Mouse (Mus musculus): ENCODE measurements at regions not wholly inside any gene's neighbourhood (a gene's known extent, or its start where the extent isn't known, plus 50 kb on each side); places are given as distances from the start of the nearest gene placed in this dataset.

DNA sequence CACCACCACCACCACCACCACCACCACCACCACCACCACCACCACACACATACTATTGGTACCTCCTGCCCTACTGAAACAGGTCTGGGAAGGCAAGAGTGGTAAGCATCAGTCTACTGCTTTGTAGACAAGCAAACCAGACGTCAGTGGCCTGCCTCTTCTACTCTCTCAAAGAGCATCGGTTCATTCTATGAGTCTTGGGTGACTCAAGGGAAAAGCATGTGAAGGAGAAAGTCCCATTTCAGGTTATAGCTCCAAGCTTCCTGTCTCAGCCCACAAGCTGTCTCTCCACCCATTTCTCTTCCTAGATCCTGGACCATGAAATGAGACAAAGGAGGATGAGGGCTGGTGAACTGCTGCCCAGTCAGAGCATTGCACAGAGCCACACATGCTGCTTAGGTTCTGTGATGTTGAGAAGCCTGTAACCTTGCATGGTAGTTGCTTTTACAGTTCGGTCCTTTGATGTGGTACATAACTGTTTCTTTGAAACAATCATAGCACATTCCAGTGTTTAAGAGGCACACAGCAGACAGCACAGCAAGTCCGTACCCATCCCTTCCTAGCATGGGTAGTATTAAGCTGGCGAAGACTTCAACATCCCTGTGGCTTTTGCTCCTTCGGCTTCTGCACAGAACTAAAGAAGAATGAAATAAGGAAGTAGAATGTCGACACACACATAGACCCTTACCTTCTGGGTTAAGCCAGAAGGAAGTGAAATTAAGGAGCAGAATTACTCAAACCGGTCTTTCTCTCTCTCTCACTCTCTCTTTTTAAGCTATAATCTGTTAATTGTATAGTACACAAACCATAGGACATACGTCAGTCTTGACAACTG lies 262.7 kb downstream of the Gm19410 start:
- peaks cover 47% of the 10 kb centered on the region for H3K27me3 ChIP-seq (replicated peaks)
- H3K36me3 ChIP-seq (replicated peaks; ENCODE audit: low read length): no peaks in the 10 kb centered on the region
- peaks cover 4% of the 10 kb centered on the region; the same call in 1 of the 2 replicates for H3K4me1 ChIP-seq
- no peak overlapping the region for H3K4me3 ChIP-seq (replicated peaks)
- TF ChIP-seq GATA1 (IDR thresholded peaks at IDR 0.05; ENCODE audit: borderline replicate concordance, low read length): no peak
- peaks cover 5% of the 10 kb centered on the region; the same call in 1 of the 2 replicates for H3K9me3 ChIP-seq

DNA sequence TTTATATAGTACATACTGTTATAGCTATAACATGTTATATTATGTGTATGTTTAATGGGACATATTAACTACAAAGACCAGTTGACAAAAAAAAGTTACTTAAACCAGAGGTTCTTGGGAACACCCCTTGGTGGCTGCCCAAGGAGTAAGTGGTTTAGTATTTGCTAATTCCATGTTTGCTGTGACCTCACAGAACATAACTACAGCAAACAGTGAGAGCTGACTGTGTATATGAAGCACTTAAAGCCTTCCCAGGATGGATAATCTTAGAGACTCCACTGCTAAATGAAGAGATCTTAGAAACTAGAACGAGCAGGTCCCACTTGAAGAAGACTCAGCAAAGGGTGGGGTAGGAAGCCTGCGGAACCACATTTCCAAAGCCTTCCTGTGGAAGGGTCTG lies 263.9 kb downstream of the Gm19410 start:
- peaks cover 4% of the 10 kb centered on the region; the same call in 1 of the 2 replicates for H3K4me1 ChIP-seq

DNA sequence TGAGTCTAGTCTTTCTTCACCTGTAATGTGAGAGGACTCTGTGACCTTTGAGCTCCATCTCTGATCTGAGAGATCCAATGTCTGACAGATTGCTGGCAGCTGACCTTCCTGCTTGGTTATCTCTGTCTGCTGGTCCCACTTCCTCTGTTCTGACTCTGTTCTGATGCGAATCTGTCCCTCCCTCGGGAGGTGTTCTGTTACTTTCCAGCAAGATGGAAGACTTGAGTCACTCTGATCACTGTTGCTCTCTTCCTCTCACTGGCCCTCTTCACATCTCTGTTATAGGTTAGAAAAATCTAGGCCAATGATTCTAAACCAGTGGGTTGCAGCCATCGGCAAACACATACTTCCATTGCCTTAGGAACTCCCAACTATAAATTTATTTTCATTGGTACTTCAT lies 264.6 kb downstream of the Gm19410 start:
- peaks cover 4% of the 10 kb centered on the region; the same call in 1 of the 2 replicates for H3K4me1 ChIP-seq
- H3K27me3 ChIP-seq (replicated peaks): peaks cover 42% of the 10 kb centered on the region
- no peaks in the 10 kb centered on the region for H3K36me3 ChIP-seq (replicated peaks; ENCODE audit: low read length)
- H3K9me3 ChIP-seq: peaks cover 2% of the 10 kb centered on the region; the same call in 1 of the 2 replicates
- H3K4me3 ChIP-seq (replicated peaks): no peak overlapping the region
- no peak for TF ChIP-seq GATA1 (IDR thresholded peaks at IDR 0.05; ENCODE audit: borderline replicate concordance, low read length)

More for the DNA sequence above, 263.9 kb downstream of the Gm19410 start:
- Histone ChIP-seq H3K9me3 (peaks cover 5% of the 10 kb centered on the region; the same call in 1 of the 2 replicates), H3K27me3 (replicated peaks) (peaks cover 46% of the 10 kb centered on the region), H3K4me3 (replicated peaks) (no peak overlapping the region), H3K36me3 (replicated peaks; ENCODE audit: low read length) (no peaks in the 10 kb centered on the region)
- no peak for TF ChIP-seq GATA1 (IDR thresholded peaks at IDR 0.05; ENCODE audit: borderline replicate concordance, low read length)
- no peak for TF ChIP-seq FLI1 (IDR thresholded peaks at IDR 0.05; ENCODE audit: low read length)

DNA sequence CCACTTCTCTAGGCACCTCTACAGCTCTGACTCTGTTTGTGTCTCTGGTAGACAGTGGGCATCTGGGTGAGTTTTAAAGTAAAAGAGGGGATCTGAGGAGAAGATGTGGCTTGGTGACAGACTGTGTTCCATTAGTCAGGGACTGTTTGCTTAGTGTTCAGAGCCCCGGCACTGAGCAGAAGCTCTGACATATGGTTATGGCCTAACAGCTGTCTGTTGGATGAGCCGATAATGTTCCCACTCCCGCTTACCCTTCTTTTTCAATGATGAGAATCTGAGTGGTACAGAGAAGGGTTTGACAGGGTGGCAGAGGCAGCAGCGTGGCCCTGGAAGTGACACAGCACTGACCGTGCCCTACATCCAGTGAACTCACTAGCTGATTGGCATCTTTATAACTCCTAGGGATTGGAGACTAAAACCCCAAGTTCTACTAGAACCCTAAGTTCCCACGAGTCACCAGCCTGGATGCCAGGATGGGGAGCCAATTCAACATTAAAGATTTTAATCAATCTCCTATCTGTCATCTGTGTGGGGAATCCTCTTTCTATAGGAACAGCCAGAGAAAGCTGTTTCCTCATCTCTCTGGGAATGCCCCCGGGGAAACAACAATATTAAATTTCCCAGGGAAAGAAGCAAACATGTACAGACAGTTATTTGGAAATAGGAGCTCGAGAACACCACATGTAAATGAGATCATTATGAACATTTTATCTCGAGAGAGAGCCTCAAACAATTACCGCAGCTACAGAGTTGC lies 266.6 kb downstream of the Gm19410 start:
- Histone ChIP-seq H3K4me3 (replicated peaks) (no peak overlapping the region), H3K9me3 (no peaks in the 10 kb centered on the region), H3K4me1 (no peaks in the 10 kb centered on the region), H3K27me3 (replicated peaks) (peaks cover 53% of the 10 kb centered on the region), H3K36me3 (replicated peaks; ENCODE audit: low read length) (no peaks in the 10 kb centered on the region)
- TF ChIP-seq GATA1 (IDR thresholded peaks at IDR 0.05; ENCODE audit: borderline replicate concordance, low read length): no peak
- no peak for TF ChIP-seq FLI1 (IDR thresholded peaks at IDR 0.05; ENCODE audit: low read length)

DNA sequence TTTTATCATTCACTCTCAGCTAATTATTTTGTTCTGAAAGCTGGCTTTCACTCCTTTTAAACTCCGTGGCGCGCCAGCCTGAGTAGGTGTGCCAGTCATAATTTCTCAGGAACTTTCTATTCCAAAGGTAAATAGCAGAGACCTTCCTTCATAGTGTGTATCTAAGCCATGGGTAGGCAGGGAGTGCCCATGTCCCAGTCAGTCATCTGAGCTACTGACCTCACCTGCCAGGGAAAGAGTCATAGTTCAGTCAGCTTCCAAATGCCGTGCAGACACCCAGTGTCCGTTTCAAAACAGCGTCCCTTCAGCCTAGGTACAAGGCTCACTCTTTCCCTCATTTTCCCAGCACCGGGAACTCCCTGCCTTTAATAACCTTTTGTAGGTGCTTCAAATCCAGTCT lies 269.7 kb downstream of the Gm19410 start:
- H3K27me3 ChIP-seq (replicated peaks): peaks cover 52% of the 10 kb centered on the region
- TF ChIP-seq FLI1 (IDR thresholded peaks at IDR 0.05; ENCODE audit: low read length) (no peak), GATA1 (IDR thresholded peaks at IDR 0.05; ENCODE audit: borderline replicate concordance, low read length) (no peak)
- no peak overlapping the region for H3K4me3 ChIP-seq (replicated peaks)

DNA sequence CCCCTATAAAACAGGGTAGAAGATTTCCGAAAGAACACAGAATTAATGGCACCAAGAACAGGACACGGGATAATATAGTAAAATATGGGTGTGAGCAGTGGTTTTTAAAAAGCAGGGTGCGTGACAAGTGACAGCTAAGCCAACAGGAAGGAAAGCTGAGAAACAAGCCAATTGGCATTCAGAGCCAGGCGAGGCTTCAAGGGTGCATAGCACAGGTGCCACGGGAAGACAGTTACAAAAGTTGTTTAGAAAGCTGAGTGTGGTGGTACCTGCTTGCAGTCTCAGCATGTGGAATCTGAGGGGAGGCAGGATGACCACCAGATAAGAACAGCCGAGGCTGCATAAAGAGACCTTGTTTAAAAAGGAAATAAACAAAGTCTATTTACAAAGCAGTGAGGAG lies 270.7 kb downstream of the Gm19410 start:
- Histone ChIP-seq H3K9me3 (peaks cover 22% of the 10 kb centered on the region), H3K4me3 (replicated peaks) (no peak overlapping the region), H3K4me1 (no peaks in the 10 kb centered on the region), H3K36me3 (replicated peaks; ENCODE audit: low read length) (no peaks in the 10 kb centered on the region), H3K27me3 (replicated peaks) (peaks cover 53% of the 10 kb centered on the region)
- TF ChIP-seq GATA1 (IDR thresholded peaks at IDR 0.05; ENCODE audit: borderline replicate concordance, low read length): no peak
- no peak for TF ChIP-seq FLI1 (IDR thresholded peaks at IDR 0.05; ENCODE audit: low read length)

More for the DNA sequence above, 269.7 kb downstream of the Gm19410 start:
- H3K9me3 ChIP-seq: peaks cover 22% of the 10 kb centered on the region
- no peaks in the 10 kb centered on the region for H3K36me3 ChIP-seq (replicated peaks; ENCODE audit: low read length)
- H3K4me1 ChIP-seq: no peaks in the 10 kb centered on the region

DNA sequence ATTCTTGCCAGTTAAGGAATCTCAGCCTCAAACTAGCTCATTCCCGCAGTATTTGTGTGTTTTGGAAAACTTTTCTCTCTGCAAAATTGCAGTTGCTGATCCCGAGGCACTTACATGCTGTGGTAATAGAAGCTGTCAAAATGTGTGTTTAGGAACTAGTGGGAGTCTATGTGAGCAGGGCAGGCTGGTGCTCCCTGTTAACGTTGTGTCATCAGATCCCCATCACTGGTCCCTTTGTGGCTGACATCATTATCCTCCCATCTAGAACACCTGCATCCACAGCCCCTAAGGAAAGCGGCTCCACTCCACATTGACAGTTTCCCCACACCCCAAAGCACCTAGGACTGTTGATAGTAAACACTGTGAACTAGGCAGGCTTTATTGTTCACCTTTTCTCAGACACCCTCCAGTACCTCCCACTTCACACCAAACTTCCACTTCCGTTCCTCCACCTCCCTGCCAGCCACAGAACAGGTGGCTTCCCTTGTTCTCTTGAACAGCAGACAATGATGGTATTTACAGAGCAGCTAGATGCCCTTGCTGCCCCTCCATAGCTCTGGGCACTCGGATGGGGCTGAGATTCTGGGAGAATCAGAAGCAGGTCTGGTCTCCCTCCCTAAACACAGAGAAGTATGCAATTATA lies 275.8 kb downstream of the Gm19410 start:
- peaks cover 11% of the 10 kb centered on the region for H3K4me1 ChIP-seq
- TF ChIP-seq GATA1 (IDR thresholded peaks at IDR 0.05; ENCODE audit: borderline replicate concordance, low read length): no peak
- TF ChIP-seq FLI1 (IDR thresholded peaks at IDR 0.05; ENCODE audit: low read length): no peak
- no peaks in the 10 kb centered on the region for H3K36me3 ChIP-seq (replicated peaks; ENCODE audit: low read length)
- peaks cover 25% of the 10 kb centered on the region for H3K9me3 ChIP-seq
- no peak overlapping the region for H3K4me3 ChIP-seq (replicated peaks)
- peaks cover 65% of the 10 kb centered on the region for H3K27me3 ChIP-seq (replicated peaks)

DNA sequence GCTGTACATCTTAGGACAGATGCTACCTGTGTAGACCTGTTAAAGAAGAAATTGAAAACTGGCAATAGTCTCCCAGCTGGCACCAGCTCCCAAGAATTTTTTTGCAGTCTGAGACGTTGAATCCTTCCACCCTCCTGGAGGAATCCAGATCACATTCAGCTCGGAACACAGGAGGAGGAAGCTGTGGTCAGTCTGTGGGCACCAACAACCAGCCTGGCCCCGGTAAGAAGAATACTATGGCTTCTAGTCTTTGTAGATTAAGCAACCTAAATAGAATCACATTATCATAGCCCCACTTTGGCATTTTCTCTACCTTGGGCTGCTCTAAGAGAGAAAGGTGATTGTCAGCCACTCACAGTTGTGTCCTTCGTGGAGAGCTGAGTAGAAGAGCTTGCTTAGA lies 277.0 kb downstream of the Gm19410 start:
- H3K27me3 ChIP-seq (replicated peaks): peaks cover 68% of the 10 kb centered on the region
- TF ChIP-seq GATA1 (IDR thresholded peaks at IDR 0.05; ENCODE audit: borderline replicate concordance, low read length) (no peak), FLI1 (IDR thresholded peaks at IDR 0.05; ENCODE audit: low read length) (no peak)

More for the DNA sequence above, 277.0 kb downstream of the Gm19410 start:
- peak overlapping the region; percentile 17 for H3K4me3 ChIP-seq (replicated peaks)
- no peaks in the 10 kb centered on the region for H3K36me3 ChIP-seq (replicated peaks; ENCODE audit: low read length)
- peaks cover 21% of the 10 kb centered on the region for H3K9me3 ChIP-seq
- H3K4me1 ChIP-seq: peaks cover 11% of the 10 kb centered on the region
